Mouse (Mus musculus) limb, embryonic 12.5 days (tissue): ENCODE measurements at regions not wholly inside any gene's neighbourhood (a gene's known extent, or its start where the extent isn't known, plus 50 kb on each side); places are given as distances from the start of the nearest gene placed in this dataset.

ENCODE experiments used
- ATAC-seq: fragments of 200-750 bp; cut with Nextera tagmentation; 2 replicates; pipeline ENCODE4 v1.8.0; 2017; ENCODE audit warnings: low read depth, moderate TSS enrichment; ENCODE audit not compliant: insufficient number of reproducible peaks, insufficient read depth, low FRiP score, low TSS enrichment
- H3K27ac ChIP-seq: fragments of 300-500 bp; sonication (generic); 2 replicates; pipeline ENCODE4 v1.5.1; 2016; ENCODE audit warnings: mild to moderate bottlenecking, moderate library complexity
- H3K27me3 ChIP-seq: fragments of 300-500 bp; sonication (generic); 2 replicates; pipeline ENCODE4 v1.6.1; 2016; ENCODE audit warnings: mild to moderate bottlenecking, moderate library complexity
- H3K36me3 ChIP-seq: fragments of 300-500 bp; sonication (generic); 2 replicates; pipeline ENCODE4 v1.6.1; 2016; ENCODE audit warnings: mild to moderate bottlenecking, moderate library complexity
- H3K4me1 ChIP-seq: fragments of 300-500 bp; sonication (generic); replicated peaks from 2 replicates; pipeline ENCODE4 v1.6.1; 2016
- H3K4me2 ChIP-seq: fragments of 300-500 bp; sonication (generic); 2 replicates; pipeline ENCODE4 v1.6.1; 2016; ENCODE audit warnings: mild to moderate bottlenecking, moderate library complexity
- H3K4me3 ChIP-seq: fragments of 300-500 bp; sonication (generic); replicated peaks from 2 replicates; pipeline ENCODE4 v1.5.1; 2016; ENCODE audit warnings: mild to moderate bottlenecking
- H3K9ac ChIP-seq: fragments of 300-500 bp; sonication (generic); replicated peaks from 2 replicates; pipeline ENCODE4 v1.6.1; 2016; ENCODE audit warnings: mild to moderate bottlenecking, moderate library complexity
- H3K9me3 ChIP-seq: fragments of 300-500 bp; sonication (generic); 2 replicates; pipeline ENCODE4 v1.6.1; 2016; ENCODE audit warnings: mild to moderate bottlenecking, moderate library complexity
- WGBS: fragments of 180-500 bp; shearing (Covaris S2); methylation state at CpG from one replicate; pipeline ENCODE4 v1.1.7; 2016; 5-methylcytosine and 5-hydroxymethylcytosine counted together

DNA sequence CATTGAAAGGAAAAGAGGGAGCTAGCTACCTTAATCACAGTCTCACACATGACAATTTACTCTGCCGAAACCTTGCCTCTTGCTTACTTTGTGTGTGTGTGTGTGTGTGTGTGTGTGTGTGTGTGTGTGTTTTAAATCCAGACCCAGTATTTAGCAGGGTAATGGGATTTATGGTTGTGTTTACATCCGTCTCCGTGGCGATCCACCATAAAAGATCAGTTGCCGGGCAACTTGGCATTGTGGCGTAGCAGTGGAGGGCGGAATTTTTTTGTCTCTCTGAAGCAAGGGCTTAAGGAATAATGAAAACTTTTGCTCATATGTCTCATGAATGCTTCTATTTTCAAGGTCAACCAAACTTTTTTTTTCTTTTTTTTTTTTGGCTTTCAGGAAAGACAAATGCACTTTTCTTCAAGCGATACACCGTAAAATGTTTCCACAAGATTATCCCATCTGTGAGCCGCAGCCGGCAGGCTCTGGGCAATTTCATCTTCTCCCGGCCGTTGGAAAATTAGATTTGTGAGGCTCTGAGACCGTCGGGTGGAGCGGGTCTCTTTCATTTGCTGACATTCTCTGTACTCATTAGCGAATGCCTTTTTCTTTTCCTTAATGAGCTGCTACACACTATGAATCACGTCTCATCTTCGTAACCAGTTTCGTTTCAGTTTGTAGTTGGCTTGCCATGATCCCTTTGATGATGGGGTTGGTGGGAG, 53.9 kb upstream of the Ptch1 start:
- 12% methylated on average over 20 of the region's 20 CpGs for WGBS
- Histone ChIP-seq H3K27ac (no peak overlapping the region), H3K9ac (no peak overlapping the region), H3K4me1 (0 out of 2 replicates have a peak, but pooled peaks cover 7% of the 10 kb centered on the region), H3K36me3 (no peaks in the 10 kb centered on the region), H3K4me3 (peak overlapping the region; percentile 28), H3K27me3 (no peaks in the 10 kb centered on the region), H3K4me2 (peak overlapping the region; percentile 56), H3K9me3 (no peaks in the 10 kb centered on the region)
- peak; percentile 66; the same call in 1 of the 2 replicates for ATAC-seq

GRCm38 (mm10) chr13:63627894-63628287, 54.5 kb upstream of the Ptch1 start:
- Histone ChIP-seq H3K36me3 (no peaks in the 10 kb centered on the region), H3K4me2 (peak overlapping the region; percentile 56), H3K27me3 (no peaks in the 10 kb centered on the region), H3K9me3 (no peaks in the 10 kb centered on the region), H3K4me3 (peak overlapping the region; percentile 28), H3K9ac (no peak overlapping the region), H3K4me1 (peaks cover 7% of the 10 kb centered on the region; the same call in 1 of the 2 replicates), H3K27ac (no peak overlapping the region)
- no peak for ATAC-seq
- whole genome bisulfite sequencing = 95% methylated on average over 4 of the region's 4 CpGs

DNA sequence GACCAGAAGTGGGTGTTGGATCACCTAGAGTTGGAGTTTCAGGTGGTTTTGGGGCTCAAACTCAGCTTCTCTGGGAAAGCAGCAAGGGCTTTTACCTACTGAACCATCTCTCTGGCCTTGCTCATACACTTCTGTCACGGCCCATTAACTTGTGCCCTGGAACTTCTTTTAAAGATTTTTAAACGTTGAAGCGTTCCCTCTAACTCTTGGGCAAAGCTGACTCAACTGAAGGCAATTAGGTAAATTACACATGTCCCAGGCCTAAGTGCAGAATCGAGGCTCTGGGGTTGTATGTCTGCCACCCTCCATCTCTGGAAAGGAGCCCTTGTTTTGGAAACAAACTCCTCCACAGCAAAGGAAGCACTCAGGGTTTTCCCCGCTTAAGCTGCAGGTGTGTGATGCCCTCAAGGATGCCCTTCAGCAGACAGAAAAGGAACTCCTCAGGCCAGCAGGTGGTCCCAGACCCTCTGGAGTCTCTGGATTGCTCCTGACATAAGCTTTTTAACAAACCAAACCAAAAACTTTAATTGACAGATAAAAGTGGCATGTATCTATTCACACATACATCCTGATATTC, 58.5 kb upstream of the Ptch1 start:
- Histone ChIP-seq H3K27ac (no peak overlapping the region), H3K9me3 (no peaks in the 10 kb centered on the region), H3K4me2 (no peak overlapping the region), H3K27me3 (no peaks in the 10 kb centered on the region), H3K9ac (no peak overlapping the region), H3K4me1 (peaks cover 4% of the 10 kb centered on the region; the same call in 1 of the 2 replicates), H3K4me3 (no peak overlapping the region), H3K36me3 (no peaks in the 10 kb centered on the region)
- no peak for ATAC-seq
- WGBS = 36% methylated on average over 5 of the region's 5 CpGs

GRCm38 (mm10) chr13:63634294-63634693, 60.9 kb upstream of the Ptch1 start:
- Histone ChIP-seq H3K27ac (no peak overlapping the region), H3K9ac (no peak overlapping the region), H3K4me2 (no peak overlapping the region), H3K36me3 (no peaks in the 10 kb centered on the region), H3K4me1 (no peaks in the 10 kb centered on the region; the same call in 1 of the 2 replicates), H3K9me3 (no peaks in the 10 kb centered on the region), H3K27me3 (no peaks in the 10 kb centered on the region), H3K4me3 (no peak overlapping the region)
- WGBS = 65% methylated on average over 2 of the region's 2 CpGs
- ATAC-seq = no peak

- H3K9ac ChIP-seq = no peak overlapping the region
- H3K27me3 ChIP-seq = no peaks in the 10 kb centered on the region
- no peaks in the 10 kb centered on the region for H3K36me3 ChIP-seq
- peaks cover 24% of the 10 kb centered on the region for H3K4me1 ChIP-seq
- no peak overlapping the region for H3K4me3 ChIP-seq
- peak; percentile 69 for ATAC-seq
- WGBS = 18% methylated on average over 12 of the region's 12 CpGs
- peak overlapping the region; percentile 85 for H3K27ac ChIP-seq
- no peak overlapping the region; the same call in 1 of the 2 replicates for H3K4me2 ChIP-seq
- no peaks in the 10 kb centered on the region for H3K9me3 ChIP-seq
These were observed 68.3 kb upstream of the Ptch1 start for GRCm38 (mm10) chr13:63641649-63642226.

GRCm38 (mm10) chr13:63642617-63643016, 69.2 kb upstream of the Ptch1 start:
- H3K36me3 ChIP-seq = no peaks in the 10 kb centered on the region
- H3K27me3 ChIP-seq = no peaks in the 10 kb centered on the region
- ATAC-seq = peak; percentile 79
- peak overlapping the region; percentile 85 for H3K27ac ChIP-seq
- no peak overlapping the region for H3K4me3 ChIP-seq
- H3K9me3 ChIP-seq = no peaks in the 10 kb centered on the region
- H3K4me1 ChIP-seq = peaks cover 24% of the 10 kb centered on the region
- no peak overlapping the region for H3K4me2 ChIP-seq
- 28% methylated on average over 5 of the region's 5 CpGs for WGBS
- H3K9ac ChIP-seq = no peak overlapping the region

- H3K27me3 ChIP-seq = no peaks in the 10 kb centered on the region
- no peak overlapping the region for H3K4me3 ChIP-seq
- H3K9me3 ChIP-seq = no peaks in the 10 kb centered on the region
- no peak overlapping the region for H3K9ac ChIP-seq
- H3K4me1 ChIP-seq = peaks cover 24% of the 10 kb centered on the region
- peak overlapping the region; percentile 85 for H3K27ac ChIP-seq
- H3K4me2 ChIP-seq = no peak overlapping the region
- ATAC-seq = no peak
- 54% methylated on average over 2 of the region's 2 CpGs for WGBS
- no peaks in the 10 kb centered on the region for H3K36me3 ChIP-seq
These were observed 70.0 kb upstream of the Ptch1 start for GRCm38 (mm10) chr13:63643394-63643793.

DNA sequence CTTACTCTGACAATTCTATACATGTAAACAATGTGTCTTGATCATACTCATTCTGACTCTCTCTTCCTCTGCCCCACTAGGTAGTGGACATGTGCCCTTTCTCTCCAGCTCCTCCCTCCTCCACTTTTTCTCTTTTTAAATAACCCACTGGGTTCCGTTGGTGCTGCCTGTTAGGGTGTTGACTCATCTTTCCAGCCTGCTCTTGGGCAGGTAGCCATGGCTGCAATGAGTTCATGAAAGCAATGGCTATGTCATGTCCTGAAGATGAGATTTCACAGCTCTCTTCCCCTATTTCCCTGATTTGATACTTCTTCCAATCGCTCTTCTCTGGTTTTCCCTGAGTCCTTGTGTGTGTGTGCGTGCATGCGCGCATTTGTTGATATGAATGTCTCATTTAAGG, 70.9 kb upstream of the Ptch1 start:
- Histone ChIP-seq H3K4me1 (peaks cover 24% of the 10 kb centered on the region), H3K27me3 (no peaks in the 10 kb centered on the region), H3K9ac (no peak overlapping the region), H3K4me2 (no peak overlapping the region), H3K36me3 (no peaks in the 10 kb centered on the region), H3K9me3 (no peaks in the 10 kb centered on the region), H3K27ac (no peak overlapping the region), H3K4me3 (no peak overlapping the region)
- ATAC-seq = no peak
- whole genome bisulfite sequencing = 96% methylated on average over 5 of the region's 5 CpGs

DNA sequence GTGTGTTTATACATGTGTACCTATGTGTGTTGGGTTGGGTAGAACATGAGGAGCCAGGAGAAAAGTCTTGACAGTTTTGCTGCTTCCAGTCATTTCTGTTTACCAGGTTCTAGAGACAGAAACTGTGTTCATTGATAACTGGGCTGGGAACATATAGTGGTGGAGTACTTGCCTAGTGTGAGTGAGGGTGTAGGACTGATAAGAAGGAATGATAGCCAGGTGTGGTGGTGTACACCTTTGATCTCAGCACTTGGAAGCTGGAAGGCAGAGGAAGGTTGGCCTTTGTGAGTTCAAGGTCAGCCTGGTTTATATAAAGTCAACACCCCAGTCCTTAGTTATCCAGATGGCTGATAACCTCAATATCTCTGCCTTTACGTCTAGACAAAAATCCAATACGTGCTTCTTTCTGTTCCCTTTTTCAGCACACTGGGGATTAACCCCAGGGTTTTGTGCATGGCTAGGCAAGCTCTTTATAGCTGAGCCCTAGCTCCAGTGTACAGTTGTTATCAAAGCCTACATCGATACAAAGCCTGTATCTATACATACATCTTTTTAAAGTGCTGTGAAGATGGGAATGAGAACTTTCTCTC, 75.8 kb upstream of the Ptch1 start:
- Histone ChIP-seq H3K27ac (no peak overlapping the region), H3K9ac (no peak overlapping the region), H3K4me3 (no peak overlapping the region), H3K4me2 (no peak overlapping the region), H3K4me1 (no peaks in the 10 kb centered on the region), H3K36me3 (no peaks in the 10 kb centered on the region), H3K9me3 (no peaks in the 10 kb centered on the region), H3K27me3 (no peaks in the 10 kb centered on the region)
- no peak for ATAC-seq
- 76% methylated on average over 3 of the region's 3 CpGs for WGBS

- Histone ChIP-seq H3K27me3 (no peaks in the 10 kb centered on the region), H3K27ac (no peak overlapping the region), H3K4me2 (no peak overlapping the region), H3K36me3 (no peaks in the 10 kb centered on the region), H3K4me1 (peaks cover 5% of the 10 kb centered on the region), H3K9ac (no peak overlapping the region), H3K4me3 (no peak overlapping the region), H3K9me3 (no peaks in the 10 kb centered on the region)
- ATAC-seq = no peak
- WGBS = 78% methylated on average over 6 of the region's 6 CpGs
These were observed 81.1 kb upstream of the Ptch1 start for GRCm38 (mm10) chr13:63654514-63654913.

- Histone ChIP-seq H3K27me3 (no peaks in the 10 kb centered on the region), H3K4me1 (peaks cover 5% of the 10 kb centered on the region), H3K9me3 (no peaks in the 10 kb centered on the region), H3K4me3 (no peak overlapping the region), H3K9ac (no peak overlapping the region), H3K27ac (no peak overlapping the region), H3K4me2 (no peak overlapping the region), H3K36me3 (no peaks in the 10 kb centered on the region)
- 86% methylated on average over 8 of the region's 8 CpGs for WGBS
- no peak for ATAC-seq
These were observed 83.7 kb upstream of the Ptch1 start for GRCm38 (mm10) chr13:63657115-63657514.
